Mouse (Mus musculus) liver, postnatal 0 days (tissue): ENCODE results near the gene Tas2r140. TPM values are rescaled to one million over a fixed set of nuclear protein-coding genes. Genes with fewer than 3 reads are reported as not detected.

ENCODE experiments used
- ATAC-seq: fragments of 200-750 bp; cut with Nextera tagmentation; 2 replicates; pipeline ENCODE4 v1.8.0; 2017; ENCODE audit warnings: mild to moderate bottlenecking, moderate library complexity
- DNase-seq: peaks from one replicate; pipeline ENCODE4 v3.0.0-alpha.2; 2016
- H3K27ac ChIP-seq: fragments of 300-500 bp; sonication (generic); 2 replicates; pipeline ENCODE4 v1.5.1; 2014; ENCODE audit warnings: antibody characterized with exemption, moderate library complexity, mild to moderate bottlenecking, low read depth
- H3K27me3 ChIP-seq: fragments of 300-500 bp; sonication (generic); 2 replicates; pipeline ENCODE4 v1.6.1; 2014; ENCODE audit warnings: low read length, control low read depth, mixed read lengths; ENCODE audit not compliant: insufficient read depth
- H3K36me3 ChIP-seq: fragments of 300-500 bp; sonication (generic); replicated peaks from 2 replicates; pipeline ENCODE4 v1.6.1; 2014; ENCODE audit warnings: mild to moderate bottlenecking, control low read depth, low read length, moderate library complexity, mixed read lengths; ENCODE audit not compliant: insufficient read depth
- H3K4me1 ChIP-seq: fragments of 300-500 bp; sonication (generic); 2 replicates; pipeline ENCODE4 v1.6.1; 2014; ENCODE audit warnings: antibody characterized with exemption, mild to moderate bottlenecking, control low read depth; ENCODE audit not compliant: insufficient read depth
- H3K4me2 ChIP-seq: fragments of 300-500 bp; sonication (generic); 2 replicates; pipeline ENCODE4 v1.6.1; 2014; ENCODE audit warnings: low read depth, mild to moderate bottlenecking, low read length, moderate library complexity, mixed read lengths
- H3K4me3 ChIP-seq: fragments of 300-500 bp; sonication (generic); 2 replicates; pipeline ENCODE4 v1.5.1; 2014; ENCODE audit warnings: low read depth, low read length
- H3K9ac ChIP-seq: fragments of 300-500 bp; sonication (generic); replicated peaks from 2 replicates; pipeline ENCODE4 v1.6.1; 2014; ENCODE audit warnings: mild to moderate bottlenecking, moderate library complexity
- H3K9me3 ChIP-seq: fragments of 300-500 bp; sonication (generic); 2 replicates; pipeline ENCODE4 v1.6.1; 2016; ENCODE audit warnings: mild to moderate bottlenecking, control low read depth, low read length, mixed read lengths
- CTCF ChIP-seq: sonication (generic); IDR thresholded peaks from 2 replicates; pipeline ENCODE4 v1.5.1; 2016; ENCODE audit warnings: antibody characterized with exemption, low read depth
- EP300 ChIP-seq: IDR thresholded peaks from 2 replicates; pipeline ENCODE4 v1.6.1; 2016; ENCODE audit warnings: antibody characterized with exemption, low read depth, mild to moderate bottlenecking
- WGBS: fragments of 180-500 bp; shearing (Covaris S2); extraction: QIAGEN DNeasy Blood & Tissue Kit; methylation state at CpG from one replicate; pipeline ENCODE4 v1.1.7; 2014; ENCODE audit not compliant: insufficient replicate concordance; 5-methylcytosine and 5-hydroxymethylcytosine counted together
- polyA plus RNA-seq: library from polyadenylated mRNA; unstranded; fragments of >200 nt; fragmentation: Nextera tagmentation; extraction: Ambion mirVana; gene quantifications from 2 replicates; pipeline ENCODE4 v1.2.1, GENCODE M21; 2015

Tas2r140 gene
- polyA plus RNA-seq, result not detected in 2 replicates

DNA sequence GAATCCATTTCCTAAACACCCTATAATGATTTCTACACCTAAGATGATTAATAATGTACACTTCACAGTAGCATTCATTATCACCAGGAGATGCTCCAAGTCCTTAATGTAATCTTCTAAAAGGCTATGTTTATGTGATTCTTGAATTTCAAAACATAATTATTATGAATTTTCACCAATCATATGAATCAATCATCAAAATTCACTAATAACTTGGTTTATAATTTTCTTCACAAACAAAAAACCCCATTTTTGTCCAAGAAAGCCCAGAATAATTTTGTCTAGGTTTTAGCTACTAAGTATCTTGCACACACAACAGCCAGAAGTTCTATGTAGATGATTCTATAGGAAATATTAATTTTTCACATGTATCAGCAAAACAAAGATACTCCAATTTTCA is at the start of gene Tas2r140:
TSS of gene Tas2r140 (minus strand) at position 101 of the 400 bp plus-strand sequence.
- Histone ChIP-seq H3K4me1 (no peaks in the 10 kb centered on the region), H3K27ac (no peak within 1 kb of the TSS)
- ATAC-seq, result no peak

DNA sequence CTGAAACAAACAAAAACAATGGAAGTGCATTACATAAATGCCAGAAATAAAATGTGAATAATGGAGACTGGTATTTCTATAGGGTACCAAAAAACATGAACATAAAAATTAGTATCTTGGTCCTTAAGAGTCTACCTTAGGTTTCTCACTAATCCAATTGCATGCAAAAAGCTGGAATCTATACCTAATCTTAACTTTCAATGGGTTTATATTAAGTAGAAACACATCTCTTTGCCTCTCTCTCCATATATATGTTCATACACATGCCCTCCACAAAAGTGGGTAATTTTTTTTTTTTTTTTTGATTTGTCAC is 48.9 kb upstream of the Tas2r140 start, which contains the start of gene Smim10l1:
TSS of gene Smim10l1 (plus strand) at position 301 of the 313 bp plus-strand sequence.
- ATAC-seq (no peak), DNase-seq (no peak)
- Histone ChIP-seq H3K9me3 (no peaks in the 10 kb centered on the region), H3K27ac (peak within 1 kb of the TSS; percentile 98), H3K27me3 (no peaks in the 10 kb centered on the region), H3K4me2 (peak within 1 kb of the TSS; percentile 68), H3K4me3 (peak within 1 kb of the TSS; percentile 67), H3K36me3 (no peaks in the 10 kb centered on the region), H3K4me1 (peaks cover 16% of the 10 kb centered on the region), H3K9ac (peak within 1 kb of the TSS; percentile 85)
- no peak for TF ChIP-seq EP300
- no peak for TF ChIP-seq CTCF

More for the DNA sequence above, at the start of gene Tas2r140:
- H3K9me3 ChIP-seq, result no peaks in the 10 kb centered on the region
- no peak for DNase-seq
- TF ChIP-seq CTCF, result no peak
- no peak for TF ChIP-seq EP300
- no peak within 1 kb of the TSS for H3K4me3 ChIP-seq
- no peak within 1 kb of the TSS for H3K9ac ChIP-seq
- no peak within 1 kb of the TSS for H3K4me2 ChIP-seq
- no peaks in the 10 kb centered on the region for H3K36me3 ChIP-seq
- no peaks in the 10 kb centered on the region for H3K27me3 ChIP-seq

DNA sequence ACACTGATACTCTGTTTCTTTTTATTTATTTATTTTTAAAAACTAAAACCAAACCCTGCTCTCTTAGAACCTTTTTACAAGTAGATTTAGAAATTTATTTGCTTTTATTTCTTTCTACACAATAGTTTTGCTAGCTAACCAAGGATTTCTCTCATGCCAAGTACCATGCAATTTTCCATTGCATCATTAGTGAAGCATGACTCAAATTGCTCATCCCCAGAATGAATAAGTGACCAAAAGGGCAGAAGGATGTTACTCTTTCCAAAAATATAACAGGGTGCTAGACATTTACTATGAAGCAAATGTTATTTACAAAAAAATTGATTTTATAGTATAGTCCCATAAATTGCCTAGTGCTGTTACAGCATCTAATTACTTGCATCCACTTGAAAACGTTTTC is 46.8 kb upstream of the Tas2r140 start:
- Histone ChIP-seq H3K9me3 (no peaks in the 10 kb centered on the region), H3K27ac (no peak overlapping the region), H3K9ac (no peak overlapping the region), H3K27me3 (no peaks in the 10 kb centered on the region), H3K4me1 (peaks cover 14% of the 10 kb centered on the region), H3K36me3 (no peaks in the 10 kb centered on the region), H3K4me3 (no peak overlapping the region), H3K4me2 (no peak overlapping the region)
- DNase-seq, result no peak
- no peak for TF ChIP-seq EP300
- no peak for TF ChIP-seq CTCF
- 49% methylated on average over 1 of the region's 1 CpGs for WGBS
- ATAC-seq, result no peak

DNA sequence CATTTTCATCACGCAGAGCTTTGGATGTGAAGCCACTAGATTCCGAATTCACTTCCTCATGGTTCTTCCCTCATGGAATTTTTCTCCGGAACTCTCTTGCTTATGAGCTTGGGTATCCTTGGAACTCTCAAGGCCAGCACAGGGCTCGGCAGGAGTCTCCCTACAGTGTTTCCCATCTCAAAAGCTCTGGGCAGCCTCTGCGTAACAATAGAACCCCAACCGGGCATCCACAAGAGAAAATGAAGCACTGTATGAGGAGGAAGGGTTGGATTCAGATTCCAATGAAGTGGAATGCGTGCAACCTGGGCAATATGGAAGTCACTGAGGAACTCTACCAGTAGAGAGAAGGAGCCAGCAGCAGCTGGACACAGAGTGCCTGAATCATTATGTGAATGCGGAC is 36.6 kb upstream of the Tas2r140 start:
- Histone ChIP-seq H3K36me3 (no peaks in the 10 kb centered on the region), H3K27ac (no peak overlapping the region), H3K4me2 (no peak overlapping the region), H3K4me1 (no peaks in the 10 kb centered on the region), H3K9me3 (no peaks in the 10 kb centered on the region), H3K27me3 (no peaks in the 10 kb centered on the region), H3K4me3 (no peak overlapping the region), H3K9ac (no peak overlapping the region)
- no peak for DNase-seq
- TF ChIP-seq EP300 (no peak), CTCF (no peak)
- 81% methylated on average over 8 of the region's 8 CpGs for whole genome bisulfite sequencing
- ATAC-seq, result no peak

DNA sequence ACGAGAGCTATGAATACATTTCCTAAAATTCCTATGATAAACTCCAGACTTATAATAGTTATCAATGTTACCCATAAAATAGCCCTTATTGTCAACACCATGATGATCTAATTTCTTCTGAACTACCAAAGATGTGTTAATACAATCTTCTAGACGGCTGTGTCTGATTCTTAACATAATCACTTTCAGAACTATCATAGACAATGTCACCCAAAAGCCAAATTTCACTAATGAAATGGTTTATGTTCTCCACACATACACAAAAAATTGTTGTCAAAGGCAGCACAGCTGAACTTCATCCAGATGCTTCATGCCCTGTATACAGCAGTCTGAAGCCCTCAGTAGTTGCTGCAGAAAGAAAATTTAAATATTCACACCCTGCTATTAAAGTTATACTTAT is 18.6 kb downstream of the Tas2r140 start, which contains the start of gene Tas2r103:
TSS of gene Tas2r103 (minus strand) at position 101 of the 400 bp plus-strand sequence.
- TF ChIP-seq CTCF, result no peak
- no peak for TF ChIP-seq EP300
- Histone ChIP-seq H3K4me1 (no peaks in the 10 kb centered on the region), H3K4me3 (no peak within 1 kb of the TSS), H3K4me2 (no peak within 1 kb of the TSS), H3K27ac (no peak within 1 kb of the TSS), H3K9ac (no peak within 1 kb of the TSS), H3K36me3 (no peaks in the 10 kb centered on the region), H3K9me3 (no peaks in the 10 kb centered on the region), H3K27me3 (no peaks in the 10 kb centered on the region)
- DNase-seq, result no peak
- ATAC-seq, result no peak
- WGBS, result 52% methylated on average over 2 of the region's 2 CpGs

Other genes with a start within 250 kb of the Tas2r140 start
- not detected in 2 replicates for gene Tas2r123, start 208.7 kb downstream of the Tas2r140 start, polyA plus RNA-seq
- gene Tas2r116, start 200.4 kb downstream of the Tas2r140 start, polyA plus RNA-seq, result not detected in 2 replicates
- gene Tas2r110, start 187.8 kb downstream of the Tas2r140 start, polyA plus RNA-seq, result not detected in 2 replicates
- not detected in 2 replicates for gene Tas2r113, start 162.8 kb downstream of the Tas2r140 start, polyA plus RNA-seq
- not detected in 2 replicates for gene Tas2r125, start 146.2 kb downstream of the Tas2r140 start, polyA plus RNA-seq
- gene Tas2r129, start 104.7 kb downstream of the Tas2r140 start, polyA plus RNA-seq, result not detected in 2 replicates
- not detected in 2 replicates for gene Tas2r131, start 97.9 kb downstream of the Tas2r140 start, polyA plus RNA-seq
- not detected in 2 replicates for gene Tas2r109, start 74.9 kb downstream of the Tas2r140 start, polyA plus RNA-seq
- gene Tas2r103, start 18.7 kb downstream of the Tas2r140 start, polyA plus RNA-seq, result not detected in 2 replicates
- 64.7 and 72.4 TPM in 2 replicates for gene Smim10l1, start 49.1 kb upstream of the Tas2r140 start, polyA plus RNA-seq
- gene 5530400C23Rik, start 236.4 kb upstream of the Tas2r140 start, polyA plus RNA-seq, result not detected in 2 replicates